Mouse (Mus musculus) C2C12 (cell line): ENCODE results near the gene Clta. TPM values are rescaled to one million over a fixed set of nuclear protein-coding genes. Genes with fewer than 3 reads are reported as not detected.

Source experiments
- H3K27me3 ChIP-seq: one replicate; pipeline ENCODE4 v1.6.1; 2011; ENCODE audit not compliant: control insufficient read depth, insufficient read depth, insufficient read length
- H3K36me3 ChIP-seq: one replicate; pipeline ENCODE4 v1.6.1; 2011; ENCODE audit not compliant: control insufficient read depth, insufficient read depth
- H3K4me3 ChIP-seq: one replicate; pipeline ENCODE4 v1.5.1; 2011; ENCODE audit warnings: mild to moderate bottlenecking, control low read depth; ENCODE audit not compliant: poor library complexity, insufficient read depth, severe bottlenecking
- H3K79me2 ChIP-seq: one replicate; pipeline ENCODE4 v1.6.1; 2011; ENCODE audit not compliant: control insufficient read depth, insufficient read depth
- H3K79me3 ChIP-seq: one replicate; pipeline ENCODE4 v1.6.1; 2011; ENCODE audit warnings: low read depth, control low read depth
- H3ac ChIP-seq: one replicate; pipeline ENCODE3; 2011; ENCODE audit warnings: low read depth; ENCODE audit not compliant: control insufficient read depth, insufficient read length
- CEBPB ChIP-seq: IDR thresholded peaks from one replicate; pipeline ENCODE4 v1.6.1; 2011; ENCODE audit warnings: low read depth, mild to moderate bottlenecking, control low read depth, moderate library complexity
- CTCF ChIP-seq: IDR thresholded peaks from one replicate; pipeline ENCODE4 v1.5.1; 2011; ENCODE audit not compliant: control insufficient read depth, insufficient read depth, insufficient read length
- FOSL1 ChIP-seq: IDR thresholded peaks from one replicate; pipeline ENCODE4 v1.8.0; 2011; ENCODE audit warnings: mild to moderate bottlenecking, low read length; ENCODE audit not compliant: poor library complexity, insufficient read depth, severe bottlenecking
- MAX ChIP-seq: IDR thresholded peaks from one replicate; pipeline ENCODE4 v1.6.1; 2011; ENCODE audit warnings: mild to moderate bottlenecking, control low read depth
- MYOD1 ChIP-seq: IDR thresholded peaks from one replicate; pipeline ENCODE4 v1.6.1; 2011; ENCODE audit warnings: low read depth; ENCODE audit not compliant: control insufficient read depth, insufficient read length
- MYOG ChIP-seq: IDR thresholded peaks from one replicate; pipeline ENCODE4 v1.6.1; 2011; ENCODE audit not compliant: control insufficient read depth, insufficient read length; ENCODE audit errors: extremely low read depth
- USF1 ChIP-seq: IDR thresholded peaks from one replicate; pipeline ENCODE4 v1.6.1; 2011; ENCODE audit warnings: low read depth, mild to moderate bottlenecking, control low read depth, moderate library complexity
- polyA plus RNA-seq: library from polyadenylated mRNA; unstranded; fragments of >200 nt; fragmentation: generic; extraction: Trizol; gene quantifications from one replicate; pipeline ENCODE4 v1.2.1, GENCODE M21; 2012; ENCODE audit warnings: missing spikeins

Clta gene
- polyA plus RNA-seq, 1 experiment, result 470 TPM

DNA sequence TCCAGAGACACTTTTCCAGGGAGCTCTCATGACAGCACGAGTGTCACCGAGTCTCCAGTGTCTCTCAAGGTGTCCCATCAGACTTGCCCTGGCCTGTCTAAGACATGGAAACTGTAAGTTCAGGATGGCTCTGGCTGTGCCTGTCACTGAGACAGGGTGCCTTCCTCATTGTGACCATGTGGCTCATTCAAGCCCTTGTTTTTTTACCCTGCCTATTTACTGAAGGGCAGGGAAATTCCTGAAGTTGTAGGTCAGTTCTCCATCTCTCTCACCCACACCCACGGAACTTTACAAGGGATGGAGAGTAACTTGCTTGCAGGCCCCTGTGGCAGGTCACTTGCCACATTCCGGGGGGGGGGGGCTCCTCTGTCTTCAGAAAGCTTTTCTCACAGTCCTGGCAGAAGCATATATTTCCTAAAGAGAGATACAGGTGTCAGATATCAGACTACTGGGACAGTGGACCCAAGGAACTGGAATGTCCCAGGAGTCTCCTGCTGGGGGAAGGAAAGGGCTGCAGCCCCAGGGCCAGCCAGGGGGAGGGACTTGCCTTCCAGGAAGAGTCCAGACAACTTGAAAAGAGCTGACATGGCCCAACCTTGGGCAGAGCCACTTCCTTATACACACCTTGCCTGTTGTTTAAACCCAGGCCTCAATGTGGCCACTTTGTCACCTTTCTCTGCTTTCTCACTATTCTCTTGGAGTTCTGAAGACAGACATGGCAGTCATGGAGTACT, 39.1 kb upstream of the Clta start:
- Histone ChIP-seq H3K4me3 (no peak overlapping the region), H3K36me3 (peaks cover 19% of the 10 kb centered on the region), H3ac (no peak overlapping the region), H3K79me2 (peaks cover 87% of the 10 kb centered on the region), H3K27me3 (no peaks in the 10 kb centered on the region), H3K79me3 (peaks cover 55% of the 10 kb centered on the region)
- TF ChIP-seq MYOD1 (no peak), FOSL1 (no peak), CEBPB (no peak), USF1 (no peak), CTCF (no peak)

DNA sequence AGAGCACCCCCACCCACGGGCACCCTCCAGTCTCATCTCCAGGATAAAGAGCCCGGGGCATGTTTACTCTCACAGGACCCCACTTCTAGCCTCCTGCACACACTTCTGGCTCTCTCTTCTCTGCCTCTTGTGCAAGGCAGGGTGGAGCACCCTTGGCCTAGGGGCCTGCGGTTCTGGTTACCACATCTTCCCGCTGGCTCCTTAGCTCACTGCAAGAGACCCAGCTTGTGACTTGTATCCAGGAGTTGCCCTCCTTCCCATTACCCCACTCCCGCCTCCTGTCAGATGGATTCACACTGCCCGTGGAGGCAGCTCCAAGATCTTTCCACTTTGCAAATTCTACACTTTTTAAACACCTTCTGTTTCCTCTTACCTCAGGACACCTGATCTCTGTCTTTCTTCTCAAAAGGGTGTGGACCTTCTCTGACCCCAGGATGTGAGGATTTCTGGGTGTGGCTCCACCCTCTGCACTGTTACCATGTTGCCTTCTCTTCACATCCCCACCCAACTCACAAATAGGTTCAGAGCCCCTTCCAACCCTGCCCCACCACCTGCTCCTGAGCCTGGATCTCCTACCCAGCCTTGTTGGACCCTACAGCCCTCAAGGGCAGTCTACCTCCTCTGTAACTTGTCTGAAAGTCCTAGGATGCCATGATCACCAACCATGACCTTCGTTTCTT, 38.3 kb upstream of the Clta start:
- no peak for TF ChIP-seq USF1
- no peak for TF ChIP-seq CEBPB
- TF ChIP-seq MYOD1, result no peak
- TF ChIP-seq MAX, result no peak
- TF ChIP-seq FOSL1, result no peak
- no peak for TF ChIP-seq CTCF
- TF ChIP-seq MYOG, result no peak
- Histone ChIP-seq H3K27me3 (no peaks in the 10 kb centered on the region), H3ac (no peak overlapping the region), H3K79me3 (peaks cover 49% of the 10 kb centered on the region), H3K79me2 (peaks cover 85% of the 10 kb centered on the region), H3K36me3 (peaks cover 22% of the 10 kb centered on the region), H3K4me3 (no peak overlapping the region)

- H3K79me2 ChIP-seq, result peaks cover 66% of the 10 kb centered on the region
- peaks cover 25% of the 10 kb centered on the region for H3K36me3 ChIP-seq
- no peaks in the 10 kb centered on the region for H3K27me3 ChIP-seq
- H3K79me3 ChIP-seq, result peaks cover 31% of the 10 kb centered on the region
- peak overlapping the region; percentile 33 for H3ac ChIP-seq
- no peak overlapping the region for H3K4me3 ChIP-seq
- TF ChIP-seq USF1 (no peak), FOSL1 (peak; percentile 29), CTCF (no peak), MYOD1 (peak; percentile 20), MAX (no peak), CEBPB (no peak), MYOG (no peak)
Measured at GRCm38 (mm10) chr4:43968650-43969049, 35.6 kb upstream of the Clta start.

DNA sequence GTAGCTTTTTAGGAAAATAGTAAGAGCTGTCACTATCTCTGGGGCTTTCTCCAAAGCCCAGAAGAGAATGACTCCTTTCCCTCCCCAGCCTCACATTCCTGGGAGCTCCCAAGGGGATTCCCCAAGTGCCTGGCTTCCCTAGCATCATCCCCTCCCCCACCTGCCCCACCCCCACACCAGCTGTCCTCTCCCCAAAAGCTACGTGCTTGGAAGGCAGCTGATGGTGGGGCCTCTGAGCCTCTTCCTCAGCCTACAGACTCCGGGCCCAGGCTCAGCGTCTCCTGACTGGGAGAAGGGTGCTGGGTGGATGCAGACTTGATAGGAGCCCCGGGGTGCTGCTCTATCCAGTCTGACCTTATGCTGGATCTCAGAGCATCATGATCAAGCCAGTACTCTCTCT, 34.9 kb upstream of the Clta start:
- Histone ChIP-seq H3ac (no peak overlapping the region), H3K36me3 (peaks cover 32% of the 10 kb centered on the region), H3K79me2 (peaks cover 66% of the 10 kb centered on the region), H3K79me3 (peaks cover 25% of the 10 kb centered on the region), H3K27me3 (no peaks in the 10 kb centered on the region), H3K4me3 (peak overlapping the region; percentile 11)
- peak; percentile 72 for TF ChIP-seq MYOD1
- TF ChIP-seq USF1, result no peak

- Histone ChIP-seq H3K27me3 (no peaks in the 10 kb centered on the region), H3K4me3 (no peak overlapping the region), H3K79me3 (peaks cover 21% of the 10 kb centered on the region), H3K36me3 (peaks cover 40% of the 10 kb centered on the region), H3ac (no peak overlapping the region), H3K79me2 (peaks cover 53% of the 10 kb centered on the region)
- TF ChIP-seq CEBPB (no peak), MYOG (no peak), CTCF (no peak), MYOD1 (no peak), FOSL1 (no peak), USF1 (no peak), MAX (no peak)
Measured at GRCm38 (mm10) chr4:43970393-43971330, 33.6 kb upstream of the Clta start.
